In the genomic region with DNA sequence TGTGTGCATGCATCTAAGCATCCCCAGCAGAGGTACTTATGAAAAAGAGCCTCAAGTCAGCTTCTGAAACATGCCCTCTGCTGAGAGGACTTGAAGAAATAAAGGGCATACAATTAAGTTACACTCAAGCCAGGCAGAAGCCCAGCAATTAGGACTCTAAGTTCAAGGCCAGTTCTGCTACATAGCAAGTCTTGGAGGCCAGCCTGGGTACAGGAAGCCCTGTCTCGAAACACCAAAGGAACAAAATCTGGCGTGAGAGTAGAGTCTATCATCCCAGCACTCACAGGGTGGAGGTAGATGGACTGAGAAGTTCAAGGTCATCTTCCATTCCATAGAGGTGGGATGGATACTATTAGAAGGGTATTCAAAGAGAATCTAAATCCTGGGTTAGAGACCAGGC, we compare ENCODE assay signal across 14 mouse cellular contexts. TPM values are rescaled to one million over a fixed set of nuclear protein-coding genes. Genes with fewer than 3 reads are reported as not detected.
DNase-seq lines count a peak whose midpoint lies in the region; ATAC-seq lines count a peak whose summit lies in the region.
"Had no signal": no experiment of that assay in that cellular context is flagged by ENCODE, and none has a peak within 500 bp of the region (broad histone marks: within the 10 kb centered on the region; RNA-seq: fewer than 3 reads in every experiment).

No protein-coding gene starts in this region.

- 95% methylated on average over 2 of the region's 2 CpGs for WGBS in forebrain, embryonic 13.5 days
- 84% methylated on average over 2 of the region's 2 CpGs for WGBS in forebrain, embryonic 11.5 days
- WGBS in hindbrain, embryonic 11.5 days, result 91% methylated on average over 2 of the region's 2 CpGs
- 90% methylated on average over 2 of the region's 2 CpGs for WGBS in hindbrain, embryonic 12.5 days
- WGBS in midbrain, embryonic 12.5 days, result 90% methylated on average over 2 of the region's 2 CpGs
- 88% methylated on average over 2 of the region's 2 CpGs for WGBS in midbrain, embryonic 16.5 days
- WGBS in neural tube, embryonic 15.5 days, result 71% methylated on average over 2 of the region's 2 CpGs

- peak overlapping the region; percentile 6; the same call in 1 of the 2 replicates for H3K9ac ChIP-seq in forebrain, embryonic 13.5 days
- H3K9ac ChIP-seq in forebrain, embryonic 11.5 days (ENCODE audit: low read length), result no peak overlapping the region
- no peak overlapping the region for H3K9ac ChIP-seq in hindbrain, embryonic 11.5 days (ENCODE audit: low read depth, low read length)
- H3K9ac ChIP-seq in hindbrain, embryonic 12.5 days, result no peak overlapping the region
- H3K9ac ChIP-seq in midbrain, embryonic 12.5 days (replicated peaks), result no peak overlapping the region
- no peak overlapping the region for H3K9ac ChIP-seq in midbrain, embryonic 16.5 days (ENCODE audit: low read depth, low read length)
- no peak overlapping the region for H3K9ac ChIP-seq in neural tube, embryonic 15.5 days (replicated peaks)
- H3K9ac ChIP-seq: lung, embryonic 14.5 days had no signal

- H3K27ac ChIP-seq in forebrain, embryonic 13.5 days, result no peak overlapping the region
- H3K27ac ChIP-seq in forebrain, embryonic 11.5 days (ENCODE audit: low read depth, low read length), result no peak overlapping the region
- peak overlapping the region; percentile 36; the same call in 1 of the 2 replicates for H3K27ac ChIP-seq in hindbrain, embryonic 11.5 days (ENCODE audit: low read depth, low read length)
- H3K27ac ChIP-seq in hindbrain, embryonic 12.5 days, result no peak overlapping the region
- H3K27ac ChIP-seq in midbrain, embryonic 12.5 days (replicated peaks), result 0 out of 2 replicates have a peak overlapping the region, but pooled peaks have one; percentile 16
- no peak overlapping the region for H3K27ac ChIP-seq in midbrain, embryonic 16.5 days (ENCODE audit: low read length)
- H3K27ac ChIP-seq in neural tube, embryonic 15.5 days (replicated peaks), result 0 out of 2 replicates have a peak overlapping the region, but pooled peaks have one; percentile 65
- H3K27ac ChIP-seq: limb, embryonic 10.5 days had no signal

- no peaks in the 10 kb centered on the region for H3K36me3 ChIP-seq in forebrain, embryonic 13.5 days (ENCODE audit: poor library complexity, severe bottlenecking)
- no peaks in the 10 kb centered on the region for H3K36me3 ChIP-seq in forebrain, embryonic 11.5 days (ENCODE audit: control insufficient read depth, insufficient read depth, low read length)
- no peaks in the 10 kb centered on the region for H3K36me3 ChIP-seq in hindbrain, embryonic 11.5 days (ENCODE audit: control insufficient read depth, insufficient read depth, low read length)
- no peaks in the 10 kb centered on the region for H3K36me3 ChIP-seq in hindbrain, embryonic 12.5 days
- H3K36me3 ChIP-seq in midbrain, embryonic 12.5 days, result no peaks in the 10 kb centered on the region
- no peaks in the 10 kb centered on the region for H3K36me3 ChIP-seq in midbrain, embryonic 16.5 days (ENCODE audit: control insufficient read depth, insufficient read depth, low read length)
- H3K36me3 ChIP-seq in neural tube, embryonic 15.5 days, result no peaks in the 10 kb centered on the region

- peaks cover 79% of the 10 kb centered on the region for H3K4me1 ChIP-seq in forebrain, embryonic 13.5 days
- H3K4me1 ChIP-seq in forebrain, embryonic 11.5 days (replicated peaks; ENCODE audit: control insufficient read depth, insufficient read depth, low read length), result peaks cover 13% of the 10 kb centered on the region; the same call in 1 of the 2 replicates
- peaks cover 11% of the 10 kb centered on the region for H3K4me1 ChIP-seq in hindbrain, embryonic 11.5 days (replicated peaks; ENCODE audit: control insufficient read depth, insufficient read depth, low read length)
- H3K4me1 ChIP-seq in hindbrain, embryonic 12.5 days, result peaks cover 60% of the 10 kb centered on the region
- peaks cover 51% of the 10 kb centered on the region for H3K4me1 ChIP-seq in midbrain, embryonic 12.5 days
- peaks cover 51% of the 10 kb centered on the region for H3K4me1 ChIP-seq in midbrain, embryonic 16.5 days (ENCODE audit: control insufficient read depth, insufficient read depth, low read length)
- H3K4me1 ChIP-seq in neural tube, embryonic 15.5 days, result peaks cover 74% of the 10 kb centered on the region

- H3K9me3 ChIP-seq in forebrain, embryonic 13.5 days (replicated peaks), result no peaks in the 10 kb centered on the region
- H3K9me3 ChIP-seq in forebrain, embryonic 11.5 days (ENCODE audit: control insufficient read depth, low read length), result no peaks in the 10 kb centered on the region
- H3K9me3 ChIP-seq in hindbrain, embryonic 11.5 days (ENCODE audit: control insufficient read depth, low read length), result no peaks in the 10 kb centered on the region
- H3K9me3 ChIP-seq in hindbrain, embryonic 12.5 days (replicated peaks), result no peaks in the 10 kb centered on the region
- no peaks in the 10 kb centered on the region for H3K9me3 ChIP-seq in midbrain, embryonic 12.5 days
- no peaks in the 10 kb centered on the region for H3K9me3 ChIP-seq in midbrain, embryonic 16.5 days (replicated peaks; ENCODE audit: control insufficient read depth, low read length, poor library complexity, severe bottlenecking)
- no peaks in the 10 kb centered on the region for H3K9me3 ChIP-seq in neural tube, embryonic 15.5 days (replicated peaks)
- H3K9me3 ChIP-seq: G1E; limb, embryonic 10.5 days had no signal

- H3K4me3 ChIP-seq in forebrain, embryonic 13.5 days, result no peak overlapping the region
- H3K4me3 ChIP-seq in forebrain, embryonic 11.5 days (ENCODE audit: low read depth, low read length), result no peak overlapping the region
- no peak overlapping the region for H3K4me3 ChIP-seq in hindbrain, embryonic 11.5 days (ENCODE audit: low read depth, low read length)
- H3K4me3 ChIP-seq in hindbrain, embryonic 12.5 days, result no peak overlapping the region
- H3K4me3 ChIP-seq in midbrain, embryonic 12.5 days, result no peak overlapping the region
- no peak overlapping the region for H3K4me3 ChIP-seq in midbrain, embryonic 16.5 days (ENCODE audit: low read depth, low read length)
- no peak overlapping the region for H3K4me3 ChIP-seq in neural tube, embryonic 15.5 days (replicated peaks)
- H3K4me3 ChIP-seq: limb, embryonic 10.5 days had no signal

- no peaks in the 10 kb centered on the region for H3K27me3 ChIP-seq in forebrain, embryonic 13.5 days
- no peaks in the 10 kb centered on the region for H3K27me3 ChIP-seq in forebrain, embryonic 11.5 days (ENCODE audit: control insufficient read depth, insufficient read depth, low read length)
- H3K27me3 ChIP-seq in hindbrain, embryonic 11.5 days (ENCODE audit: control insufficient read depth, insufficient read depth, low read length), result no peaks in the 10 kb centered on the region
- no peaks in the 10 kb centered on the region for H3K27me3 ChIP-seq in hindbrain, embryonic 12.5 days
- no peaks in the 10 kb centered on the region for H3K27me3 ChIP-seq in midbrain, embryonic 12.5 days
- H3K27me3 ChIP-seq in midbrain, embryonic 16.5 days (ENCODE audit: control insufficient read depth, insufficient read depth, low read depth, low read length), result no peaks in the 10 kb centered on the region
- H3K27me3 ChIP-seq in neural tube, embryonic 15.5 days (replicated peaks), result no peaks in the 10 kb centered on the region

- H3K4me2 ChIP-seq in forebrain, embryonic 13.5 days, result no peak overlapping the region
- no peak overlapping the region for H3K4me2 ChIP-seq in forebrain, embryonic 11.5 days (ENCODE audit: low read depth, low read length, severe bottlenecking)
- no peak overlapping the region for H3K4me2 ChIP-seq in hindbrain, embryonic 11.5 days (replicated peaks; ENCODE audit: low read depth, low read length)
- no peak overlapping the region for H3K4me2 ChIP-seq in hindbrain, embryonic 12.5 days (replicated peaks)
- H3K4me2 ChIP-seq in midbrain, embryonic 12.5 days (replicated peaks), result no peak overlapping the region
- H3K4me2 ChIP-seq in midbrain, embryonic 16.5 days (ENCODE audit: low read length), result no peak overlapping the region
- H3K4me2 ChIP-seq in neural tube, embryonic 15.5 days, result no peak overlapping the region

- intact Hi-C loops in gastrocnemius, postnatal 14 days (cut with DNase I; ENCODE audit: low total_unique reads), result no loop called here

- no peak for DNase-seq in forebrain, embryonic 11.5 days (ENCODE audit: low spot score)
- no peak for DNase-seq in hindbrain, embryonic 11.5 days (ENCODE audit: low spot score)
- DNase-seq in gastrocnemius, postnatal 14 days, result no peak
- DNase-seq: adrenal gland, postnatal 36 days; cerebellum, adult 11 months; thymus, adult 18-20 months had no signal

- ATAC-seq in forebrain, embryonic 13.5 days, result no peak
- no peak for ATAC-seq in forebrain, embryonic 11.5 days (replicated peaks; ENCODE audit: low FRiP score)
- ATAC-seq in hindbrain, embryonic 11.5 days (ENCODE audit: low FRiP score), result no peak
- no peak for ATAC-seq in hindbrain, embryonic 12.5 days (ENCODE audit: low FRiP score)
- no peak for ATAC-seq in midbrain, embryonic 12.5 days (ENCODE audit: low FRiP score, low read depth)
- ATAC-seq in midbrain, embryonic 16.5 days, result no peak
- ATAC-seq in neural tube, embryonic 15.5 days (ENCODE audit: low FRiP score), result no peak

RNA-seq across cellular contexts. Expression of a gene that starts 6.8 kb away (rescaled TPM):
- 27.8 and 28.4 TPM in 2 replicates for polyA plus RNA-seq in forebrain, embryonic 13.5 days (2015; fragmentation: Nextera tagmentation; extraction: Ambion mirVana)
- polyA plus RNA-seq in forebrain, embryonic 11.5 days (2014; fragmentation: Nextera tagmentation; extraction: Ambion mirVana), result 27.4 and 28.6 TPM in 2 replicates
- 25.0 and 32.4 TPM in 2 replicates for polyA plus RNA-seq in hindbrain, embryonic 11.5 days (2014; fragmentation: Nextera tagmentation; extraction: Ambion mirVana)
- 21.4 and 22.7 TPM in 2 replicates for polyA plus RNA-seq in hindbrain, embryonic 12.5 days (2016; fragmentation: Nextera tagmentation; extraction: Ambion mirVana)
- polyA plus RNA-seq in midbrain, embryonic 12.5 days (2016; fragmentation: Nextera tagmentation; extraction: Ambion mirVana), result 21.7 and 24.1 TPM in 2 replicates
- polyA plus RNA-seq in midbrain, embryonic 16.5 days (2015; fragmentation: Nextera tagmentation; extraction: Ambion mirVana), result 18.4 and 21.4 TPM in 2 replicates
- 18.2 and 20.0 TPM in 2 replicates for polyA plus RNA-seq in neural tube, embryonic 15.5 days (2015; fragmentation: Nextera tagmentation; extraction: Ambion mirVana)
- 10 to 100 TPM; 62.2 to 62.4 TPM for total RNA-seq in gastrocnemius, postnatal 14 days (2021)

RNA-seq across cellular contexts. Expression of a gene that starts 19.9 kb away (rescaled TPM):
- polyA plus RNA-seq in forebrain, embryonic 13.5 days (2015; fragmentation: Nextera tagmentation; extraction: Ambion mirVana), result 466 and 500 TPM in 2 replicates
- polyA plus RNA-seq in forebrain, embryonic 11.5 days (2014; fragmentation: Nextera tagmentation; extraction: Ambion mirVana), result 586 and 620 TPM in 2 replicates
- polyA plus RNA-seq in hindbrain, embryonic 11.5 days (2014; fragmentation: Nextera tagmentation; extraction: Ambion mirVana), result 619 and 657 TPM in 2 replicates
- 472 and 473 TPM in 2 replicates for polyA plus RNA-seq in hindbrain, embryonic 12.5 days (2016; fragmentation: Nextera tagmentation; extraction: Ambion mirVana)
- 475 and 502 TPM in 2 replicates for polyA plus RNA-seq in midbrain, embryonic 12.5 days (2016; fragmentation: Nextera tagmentation; extraction: Ambion mirVana)
- polyA plus RNA-seq in midbrain, embryonic 16.5 days (2015; fragmentation: Nextera tagmentation; extraction: Ambion mirVana), result 345 and 352 TPM in 2 replicates
- 343 and 391 TPM in 2 replicates for polyA plus RNA-seq in neural tube, embryonic 15.5 days (2015; fragmentation: Nextera tagmentation; extraction: Ambion mirVana)
- 100 to 1,000 TPM; 596 to 649 TPM for total RNA-seq in gastrocnemius, postnatal 14 days (2021)

RNA-seq across cellular contexts. Expression of a gene that starts 35.6 kb away (rescaled TPM):
- polyA plus RNA-seq in forebrain, embryonic 13.5 days (2015; fragmentation: Nextera tagmentation; extraction: Ambion mirVana), result 12.6 and 13.4 TPM in 2 replicates
- 11.5 and 13.4 TPM in 2 replicates for polyA plus RNA-seq in forebrain, embryonic 11.5 days (2014; fragmentation: Nextera tagmentation; extraction: Ambion mirVana)
- polyA plus RNA-seq in hindbrain, embryonic 11.5 days (2014; fragmentation: Nextera tagmentation; extraction: Ambion mirVana), result 11.6 and 15.5 TPM in 2 replicates
- polyA plus RNA-seq in hindbrain, embryonic 12.5 days (2016; fragmentation: Nextera tagmentation; extraction: Ambion mirVana), result 16.4 and 16.9 TPM in 2 replicates
- polyA plus RNA-seq in midbrain, embryonic 12.5 days (2016; fragmentation: Nextera tagmentation; extraction: Ambion mirVana), result 14.9 and 17.8 TPM in 2 replicates
- 22.6 and 22.9 TPM in 2 replicates for polyA plus RNA-seq in midbrain, embryonic 16.5 days (2015; fragmentation: Nextera tagmentation; extraction: Ambion mirVana)
- polyA plus RNA-seq in neural tube, embryonic 15.5 days (2015; fragmentation: Nextera tagmentation; extraction: Ambion mirVana), result 16.4 and 18.0 TPM in 2 replicates
- 10 to 100 TPM; 11.3 to 11.5 TPM for total RNA-seq in gastrocnemius, postnatal 14 days (2021)

Comparison
In these comparisons a context has a peak if more than half of its experiments do, and no peak if none do; other contexts are left out.
1. H3K27ac ChIP-seq: peak in hindbrain, embryonic 11.5 days (single experiment), midbrain, embryonic 12.5 days (single experiment) and neural tube, embryonic 15.5 days (single experiment); none in forebrain, embryonic 13.5 days (single experiment), forebrain, embryonic 11.5 days (single experiment), hindbrain, embryonic 12.5 days (single experiment) and midbrain, embryonic 16.5 days (single experiment).